Mouse (Mus musculus) E14TG2a.4 (cell line): ENCODE measurements around the gene Gm8281.
"Not testable (repeated sequence)": the region's sequence is repeated elsewhere in the genome, so short reads cannot be mapped to it uniquely, and the experiment has no call there.

Experiments used
- H3K27me3 ChIP-seq: 2 replicates; pipeline ENCODE4 v1.6.1; 2014; ENCODE audit warnings: low read length, control low read depth; ENCODE audit not compliant: insufficient read depth
- H3K36me3 ChIP-seq: 2 replicates; pipeline ENCODE4 v1.6.1; 2014; ENCODE audit warnings: low read length, control low read depth; ENCODE audit not compliant: insufficient read depth
- H3K4me1 ChIP-seq: replicated peaks from 2 replicates; pipeline ENCODE4 v1.6.1; 2014; ENCODE audit warnings: low read depth, low read length, control low read depth
- H3K4me3 ChIP-seq: replicated peaks from 2 replicates; pipeline ENCODE4 v1.5.1; 2014; ENCODE audit warnings: mild to moderate bottlenecking, low read length
- H3K9me3 ChIP-seq: 2 replicates; pipeline ENCODE4 v1.6.1; 2014; ENCODE audit warnings: low read length, control low read depth

The Gm8281 gene

GRCm38 (mm10) chr14:5070611-5071490 is at the start of gene Gm8281:
Gene Gm8281 (plus strand): TSS chr14:5071040.
- H3K36me3 ChIP-seq, H3K4me3 ChIP-seq, H3K9me3 ChIP-seq, H3K4me1 ChIP-seq, H3K27me3 ChIP-seq: not testable (repeated sequence)

- not testable (repeated sequence) for H3K9me3 ChIP-seq, H3K27me3 ChIP-seq, H3K4me1 ChIP-seq, H3K4me3 ChIP-seq, H3K36me3 ChIP-seq
Observed at GRCm38 (mm10) chr14:5050329-5050728, 20.5 kb upstream of the Gm8281 start, which contains the start of gene 4930555G01Rik. Gene 4930555G01Rik (plus strand): TSS chr14:5050629.

GRCm38 (mm10) chr14:5131219-5131618 is 60.4 kb downstream of the Gm8281 start, which contains the start of gene Gm8279:
Gene Gm8279 (plus strand): TSS chr14:5131519.
- not testable (repeated sequence) for H3K4me3 ChIP-seq, H3K36me3 ChIP-seq, H3K27me3 ChIP-seq, H3K4me1 ChIP-seq, H3K9me3 ChIP-seq
